Mouse (Mus musculus) kidney, adult 2 months (tissue): ENCODE results near the gene Cym. TPM values are rescaled to one million over a fixed set of nuclear protein-coding genes. Genes with fewer than 3 reads are reported as not detected.
A peak's percentile ranks its signal among the peaks of the same experiment; 100 is the strongest.

Experiments used
- DNase-seq: peaks from one replicate; pipeline ENCODE4 v3.0.0; 2021
- H3K27ac ChIP-seq: fragments of 200-500 bp; 2 replicates; pipeline ENCODE4 v1.5.1; 2012; ENCODE audit warnings: low read depth, low read length, control low read depth, inconsistent platforms; ENCODE audit not compliant: insufficient read depth
- H3K27me3 ChIP-seq: fragments of 200-500 bp; replicated peaks from 2 replicates; pipeline ENCODE4 v1.6.1; 2012; ENCODE audit warnings: mild to moderate bottlenecking, moderate library complexity, low read length, inconsistent platforms; ENCODE audit not compliant: control insufficient read depth, insufficient read depth
- H3K36me3 ChIP-seq: fragments of 200-500 bp; 2 replicates; pipeline ENCODE4 v1.6.1; 2012; ENCODE audit warnings: mild to moderate bottlenecking, moderate library complexity, low read length, inconsistent platforms; ENCODE audit not compliant: control insufficient read depth, insufficient read depth
- H3K4me1 ChIP-seq: fragments of 200-500 bp; 2 replicates; pipeline ENCODE4 v1.6.1; 2011; ENCODE audit warnings: low read length; ENCODE audit not compliant: control insufficient read depth, insufficient read depth
- H3K4me3 ChIP-seq: fragments of 200-500 bp; 2 replicates; pipeline ENCODE4 v1.5.1; 2011; ENCODE audit warnings: mild to moderate bottlenecking, low read depth, low read length, control low read depth; ENCODE audit not compliant: insufficient read depth
- CTCF ChIP-seq: fragments of 200-500 bp; conservative IDR thresholded peaks from 2 replicates; pipeline ENCODE4 v1.5.1; 2011; ENCODE audit warnings: low read depth, mild to moderate bottlenecking, control low read depth, low read length, moderate library complexity, mixed read lengths; ENCODE audit not compliant: insufficient read depth, insufficient read length
- POLR2A ChIP-seq: fragments of 200-500 bp; IDR thresholded peaks from one replicate; pipeline ENCODE4 v1.6.1; 2011; ENCODE audit warnings: low read depth, low read length, control low read depth
- WGBS: fragments of 180-500 bp; shearing (Covaris S2); methylation state at CpG from one replicate; pipeline ENCODE4 v1.1.7; 2018; 5-methylcytosine and 5-hydroxymethylcytosine counted together
- polyA plus RNA-seq: library from polyadenylated mRNA; depleted of rRNA; stranded (reverse); fragments of >200 nt; gene quantifications from 2 replicates; pipeline ENCODE4 v1.2.3, GENCODE M21; 2012; rRNA removed

The Cym gene
- polyA plus RNA-seq, result 1.9 and 2.4 TPM in 2 replicates

DNA sequence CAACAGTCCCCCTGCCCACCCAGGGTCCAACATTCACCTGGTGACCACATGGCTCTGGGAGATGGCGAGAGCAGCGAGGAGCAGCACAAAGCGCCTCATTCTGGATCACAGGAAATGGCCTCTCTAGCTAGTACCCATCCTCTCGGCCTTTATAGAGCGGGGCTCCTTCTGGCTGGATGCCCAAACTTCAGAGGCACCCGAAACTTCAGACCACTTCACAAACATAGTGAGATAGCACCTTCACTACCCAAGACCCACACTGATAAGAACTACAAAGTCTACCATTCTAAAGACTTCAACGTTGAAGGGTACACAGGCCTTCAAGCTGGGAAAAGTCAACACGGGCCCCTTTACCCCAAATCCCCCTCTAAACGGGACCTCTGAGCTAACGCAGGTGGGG lies at the start of gene Cym:
Cym (minus strand) TSS at position 125 of the 400 bp plus-strand sequence.
- Histone ChIP-seq H3K27ac (no peak within 1 kb of the TSS), H3K4me1 (no peaks in the 10 kb centered on the region), H3K36me3 (no peaks in the 10 kb centered on the region), H3K27me3 (no peaks in the 10 kb centered on the region), H3K4me3 (no peak within 1 kb of the TSS)
- WGBS, result 88% methylated on average over 10 of the region's 10 CpGs
- TF ChIP-seq CTCF (no peak), POLR2A (no peak)
- DNase-seq, result no peak

DNA sequence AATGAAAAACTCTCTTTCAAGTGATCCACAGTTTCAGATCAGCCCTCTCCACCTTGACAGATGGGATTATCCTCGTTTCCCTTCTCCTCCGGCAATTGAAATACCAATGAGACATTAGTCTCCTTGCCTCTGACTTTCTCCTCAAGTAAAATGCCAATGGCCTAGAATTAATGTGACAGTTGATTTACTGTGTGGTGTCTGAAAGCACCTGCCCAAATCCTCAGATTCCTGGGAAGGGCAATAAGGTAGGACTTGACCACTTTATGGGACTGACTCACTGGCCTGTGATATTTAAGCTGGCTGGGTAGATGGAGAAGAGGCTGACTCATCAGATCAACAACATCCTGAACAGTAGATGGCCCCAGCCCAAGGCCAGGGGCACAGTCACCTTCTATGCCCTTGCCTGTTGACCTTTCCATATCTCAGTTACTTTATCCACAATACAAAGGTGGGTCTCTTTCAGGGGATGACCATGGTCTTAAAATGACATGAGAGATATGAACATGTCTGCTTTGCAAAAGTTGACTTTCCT lies 45.3 kb upstream of the Cym start:
- 75% methylated on average over 2 of the region's 2 CpGs for WGBS
- TF ChIP-seq POLR2A (no peak), CTCF (no peak)
- no peak overlapping the region for H3K27ac ChIP-seq
- H3K27me3 ChIP-seq, result no peaks in the 10 kb centered on the region
- H3K36me3 ChIP-seq, result no peaks in the 10 kb centered on the region
- H3K4me1 ChIP-seq, result 0 out of 2 replicates have a peak, but pooled peaks cover under 1% of the 10 kb centered on the region
- DNase-seq, result no peak
- H3K4me3 ChIP-seq, result no peak overlapping the region

DNA sequence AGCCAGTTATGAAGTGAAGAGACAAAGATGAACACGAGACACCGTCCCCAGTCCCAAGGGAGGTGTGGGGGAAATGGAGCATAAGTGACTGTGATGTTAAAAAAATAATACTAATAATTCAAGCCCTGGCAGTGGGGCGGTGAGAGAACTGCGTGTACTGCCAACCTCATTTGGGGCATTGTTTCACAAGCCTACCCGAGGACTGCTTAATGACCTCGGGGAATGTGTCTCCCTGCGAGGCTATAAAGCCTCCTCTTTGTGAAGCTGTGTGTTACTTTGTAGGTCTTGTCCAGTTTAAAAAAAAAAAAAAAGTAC lies 40.3 kb upstream of the Cym start:
- no peak overlapping the region; the same call in 1 of the 2 replicates for H3K27ac ChIP-seq
- 28% methylated on average over 7 of the region's 7 CpGs for WGBS
- H3K27me3 ChIP-seq, result no peaks in the 10 kb centered on the region
- peak; percentile 49 for DNase-seq
- H3K4me3 ChIP-seq, result no peak overlapping the region
- no peak for TF ChIP-seq POLR2A
- TF ChIP-seq CTCF, result no peak
- no peaks in the 10 kb centered on the region for H3K36me3 ChIP-seq
- peaks cover 9% of the 10 kb centered on the region; the same call in 1 of the 2 replicates for H3K4me1 ChIP-seq

DNA sequence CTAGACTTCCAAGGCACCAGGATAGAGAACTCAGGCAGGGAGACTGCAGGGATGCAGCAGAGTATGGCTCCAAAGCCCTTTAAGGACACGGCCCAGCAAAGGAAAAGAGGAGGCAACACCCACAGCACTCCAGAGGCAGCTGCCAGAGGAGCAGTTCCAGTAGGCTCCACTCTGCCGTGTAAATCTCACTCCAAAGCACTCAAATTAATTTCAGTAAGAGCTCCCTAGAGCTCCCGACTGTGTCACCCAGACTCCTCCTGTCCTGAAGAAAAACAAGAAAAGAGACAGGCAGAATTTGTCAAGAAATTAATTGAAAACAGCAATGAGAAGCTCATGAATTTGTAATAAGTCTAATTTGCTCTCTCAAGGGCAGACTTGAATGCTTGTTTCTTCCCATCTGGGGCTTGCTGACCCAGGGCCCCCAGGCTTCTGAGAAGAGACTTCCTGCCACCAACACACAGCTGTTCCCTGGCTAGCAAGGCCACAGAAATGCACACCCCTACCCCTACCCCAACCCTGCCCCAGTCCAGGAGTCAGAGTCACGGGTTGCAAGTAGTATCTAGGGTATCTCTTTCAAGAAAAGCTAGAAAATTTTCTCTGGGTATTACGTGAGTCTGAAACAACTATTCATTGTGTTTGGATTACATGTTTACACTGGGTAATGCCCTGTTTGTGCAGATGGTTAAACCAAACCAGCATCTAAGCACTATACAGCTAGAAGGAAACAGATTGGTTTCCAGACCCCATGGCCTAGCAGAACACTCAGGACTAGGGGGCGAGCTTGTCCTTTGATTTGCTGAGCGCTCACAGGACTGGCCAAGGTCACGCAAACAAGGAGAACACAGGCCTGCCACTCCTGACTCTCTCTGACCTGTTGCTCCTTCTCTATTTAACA lies 39.7 kb upstream of the Cym start:
- H3K4me3 ChIP-seq, result no peak overlapping the region
- peak; percentile 21 for DNase-seq
- H3K4me1 ChIP-seq, result peaks cover 9% of the 10 kb centered on the region; the same call in 1 of the 2 replicates
- H3K27me3 ChIP-seq, result no peaks in the 10 kb centered on the region
- 54% methylated on average over 8 of the region's 8 CpGs for WGBS
- H3K27ac ChIP-seq, result peak overlapping the region; percentile 24
- no peaks in the 10 kb centered on the region for H3K36me3 ChIP-seq
- TF ChIP-seq POLR2A, result no peak

DNA sequence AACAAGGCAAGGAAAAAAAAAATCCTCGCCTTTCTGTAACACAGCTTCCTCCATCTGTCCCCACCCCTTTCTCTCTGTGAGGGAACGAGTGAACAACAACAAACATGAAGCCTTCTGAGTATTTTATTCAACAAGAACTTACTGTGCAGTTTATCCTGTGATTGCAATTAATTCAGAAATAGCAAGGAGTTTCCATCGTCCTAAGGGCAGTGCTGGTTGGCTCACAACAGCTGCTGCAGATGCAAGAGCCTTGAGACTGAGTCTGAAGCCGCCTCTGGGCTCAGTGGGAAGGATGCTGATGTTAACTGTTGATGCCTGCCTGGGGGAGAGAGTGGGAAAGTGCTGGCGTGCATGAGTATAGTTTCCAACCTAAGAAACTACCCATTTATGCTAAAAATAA lies 36.4 kb upstream of the Cym start:
- TF ChIP-seq POLR2A (no peak), CTCF (no peak)
- H3K36me3 ChIP-seq, result no peaks in the 10 kb centered on the region
- 65% methylated on average over 5 of the region's 5 CpGs for WGBS
- peaks cover 9% of the 10 kb centered on the region; the same call in 1 of the 2 replicates for H3K4me1 ChIP-seq
- no peak overlapping the region for H3K27ac ChIP-seq
- no peaks in the 10 kb centered on the region for H3K27me3 ChIP-seq
- H3K4me3 ChIP-seq, result no peak overlapping the region
- no peak for DNase-seq

DNA sequence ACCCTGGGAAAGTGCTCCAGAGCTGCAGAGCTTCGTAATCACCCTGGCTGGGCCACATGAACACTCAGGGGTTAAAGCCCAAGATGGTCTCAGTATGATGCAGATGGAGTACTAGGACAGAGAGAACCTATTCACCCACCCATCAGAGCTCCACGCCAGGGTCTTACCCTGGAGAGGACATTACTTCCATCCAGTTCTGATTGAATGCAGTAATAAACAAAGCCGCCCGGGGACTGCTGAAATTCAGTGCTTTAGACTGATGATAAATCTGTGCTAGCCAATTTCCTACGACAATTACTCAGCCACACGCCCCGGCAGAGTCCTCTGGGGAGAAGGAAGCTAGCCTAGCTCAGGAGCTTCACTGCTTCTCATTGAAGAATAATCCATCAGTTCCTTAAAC lies 35.2 kb upstream of the Cym start:
- H3K4me1 ChIP-seq, result peaks cover 6% of the 10 kb centered on the region; the same call in 1 of the 2 replicates
- no peaks in the 10 kb centered on the region for H3K36me3 ChIP-seq
- 62% methylated on average over 7 of the region's 7 CpGs for WGBS
- no peak for DNase-seq
- TF ChIP-seq CTCF, result no peak
- no peak for TF ChIP-seq POLR2A
- H3K27me3 ChIP-seq, result no peaks in the 10 kb centered on the region
- H3K4me3 ChIP-seq, result no peak overlapping the region
- no peak overlapping the region for H3K27ac ChIP-seq

DNA sequence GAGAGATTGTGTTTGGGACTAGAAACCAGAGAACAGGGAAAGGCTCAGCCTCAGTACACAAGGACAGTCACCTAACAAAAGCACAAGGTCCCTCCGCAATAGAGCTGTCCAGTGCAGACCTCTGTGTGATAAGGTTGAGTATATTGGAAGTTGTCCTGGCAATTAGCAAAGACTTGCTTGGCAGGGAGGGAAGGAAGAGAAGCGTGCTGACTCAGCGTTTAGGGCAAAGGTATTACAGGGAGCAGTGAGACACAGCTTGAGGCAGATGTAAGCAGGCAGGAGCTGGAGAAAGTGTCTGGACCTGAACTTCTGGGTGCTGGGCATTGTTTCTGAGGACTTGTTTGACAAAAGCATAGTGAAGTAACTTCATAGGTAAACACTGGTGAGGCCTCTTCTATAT lies 34.5 kb upstream of the Cym start:
- no peak overlapping the region for H3K27ac ChIP-seq
- H3K36me3 ChIP-seq, result no peaks in the 10 kb centered on the region
- peaks cover 4% of the 10 kb centered on the region; the same call in 1 of the 2 replicates for H3K4me1 ChIP-seq
- 91% methylated on average over 3 of the region's 3 CpGs for WGBS
- TF ChIP-seq POLR2A (no peak), CTCF (no peak)
- H3K4me3 ChIP-seq, result no peak overlapping the region
- no peaks in the 10 kb centered on the region for H3K27me3 ChIP-seq
- no peak for DNase-seq
